Mouse (Mus musculus): ENCODE measurements at regions not wholly inside any gene's neighbourhood (a gene's known extent, or its start where the extent isn't known, plus 50 kb on each side); places are given as distances from the start of the nearest gene placed in this dataset.
A peak's percentile ranks its signal among the peaks of the same experiment; 100 is the strongest.
"Not testable (repeated sequence)": the region's sequence is repeated elsewhere in the genome, so short reads cannot be mapped to it uniquely, and the experiment has no call there.

DNA sequence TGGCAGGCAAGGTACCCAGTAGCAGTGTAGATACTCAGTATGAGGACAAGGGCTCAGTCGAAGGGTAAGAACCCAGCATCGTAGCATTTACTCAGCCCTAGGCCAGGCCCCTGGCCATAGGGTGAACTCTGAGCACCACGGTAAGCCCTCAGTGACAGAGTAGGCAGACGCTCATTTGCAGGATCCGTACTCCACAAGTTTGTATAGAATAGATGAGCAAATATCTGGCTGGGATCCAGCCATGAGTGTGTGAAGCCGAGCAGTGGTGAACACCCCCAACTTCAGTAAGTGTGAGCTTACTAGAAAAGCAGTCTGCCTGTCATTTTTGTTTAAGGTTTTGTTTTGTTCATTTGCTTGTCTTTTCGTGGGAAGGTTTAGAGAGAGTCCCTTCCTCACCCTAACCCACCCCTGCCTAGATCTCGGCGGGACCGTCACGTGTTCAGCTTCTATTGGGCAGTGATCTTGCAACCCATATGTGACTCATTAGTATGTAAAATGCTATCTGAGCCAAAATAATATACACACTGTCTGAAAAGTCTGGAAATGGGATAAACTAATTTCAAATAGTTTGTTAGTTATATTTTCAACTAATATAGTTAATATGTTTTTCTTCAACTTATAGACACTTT is 76.3 kb downstream of the Gm5447 start:
- DNase-seq, result no peak

DNA sequence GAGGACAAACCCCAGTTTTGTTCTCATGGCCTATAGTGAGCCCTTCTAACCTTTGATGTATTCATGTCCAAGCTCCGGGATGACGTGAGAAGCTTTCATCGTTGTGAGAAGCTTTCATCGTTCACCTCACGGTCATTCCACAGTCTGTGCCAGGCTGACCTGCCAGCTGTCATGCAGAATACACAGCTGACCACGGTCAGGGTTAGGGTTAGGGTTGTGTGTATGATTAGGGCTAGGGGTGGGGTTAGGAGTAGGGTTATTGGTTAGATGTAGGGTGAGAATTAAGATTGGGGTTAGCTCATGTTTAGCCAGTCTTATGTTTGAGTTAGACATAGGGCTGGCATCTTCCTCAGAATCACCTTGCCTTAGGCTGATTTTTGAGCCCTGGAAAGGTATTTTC is 77.6 kb downstream of the Gm5447 start:
- not testable (repeated sequence) for DNase-seq

DNA sequence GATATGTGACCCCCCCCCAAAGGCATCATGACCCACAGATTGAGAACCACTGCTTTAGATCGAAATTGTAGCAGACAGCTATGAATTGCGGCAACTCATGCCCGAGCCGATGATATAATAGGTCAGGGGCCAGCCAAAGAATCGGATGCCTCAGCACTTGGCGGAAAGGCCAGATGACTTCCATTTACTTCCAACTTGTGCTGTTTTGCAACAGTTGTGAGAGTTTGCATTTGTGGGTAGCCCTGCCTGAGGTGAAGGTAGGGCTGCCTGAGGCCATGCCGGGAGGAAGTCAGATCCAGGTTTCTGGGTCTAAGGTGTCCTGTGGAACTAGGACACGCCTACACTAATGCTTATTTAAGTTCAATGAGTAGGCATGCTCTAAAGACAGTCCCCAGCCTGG is 80.4 kb downstream of the Gm5447 start:
- no peak for DNase-seq

DNA sequence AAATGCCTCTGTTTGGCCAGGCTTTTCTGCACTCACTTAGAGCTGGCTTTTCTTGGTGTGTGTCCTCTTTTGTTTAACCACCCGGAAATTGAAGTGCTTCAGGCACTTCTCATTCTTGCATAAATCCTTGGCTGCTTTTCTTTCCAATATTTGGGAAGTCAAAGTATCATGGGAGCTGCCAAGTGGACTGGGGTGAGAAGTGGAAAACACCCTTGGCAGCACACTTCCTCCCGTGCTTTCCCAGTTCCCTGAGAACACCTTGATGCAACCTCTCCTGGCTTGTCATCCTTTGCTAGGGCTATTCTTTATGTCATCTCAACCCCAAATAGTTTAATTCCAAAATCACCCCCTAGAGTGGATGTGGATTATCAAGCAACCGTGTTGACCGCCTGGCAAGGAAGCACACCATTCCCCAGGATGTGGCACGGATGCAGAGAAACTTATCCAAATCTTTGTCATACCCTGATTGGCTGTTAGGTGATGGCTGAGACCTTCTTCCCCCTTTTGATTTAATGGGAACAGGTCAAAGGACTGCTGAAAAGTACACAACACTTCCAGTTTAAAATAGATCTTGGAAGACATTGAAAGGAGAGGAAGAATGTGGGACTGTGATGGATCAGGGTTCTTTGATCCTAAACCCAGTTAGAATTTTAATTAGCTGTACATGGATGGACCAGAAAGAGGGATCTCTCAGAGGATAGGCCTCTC is 81.5 kb downstream of the Gm5447 start:
- DNase-seq, result no peak

DNA sequence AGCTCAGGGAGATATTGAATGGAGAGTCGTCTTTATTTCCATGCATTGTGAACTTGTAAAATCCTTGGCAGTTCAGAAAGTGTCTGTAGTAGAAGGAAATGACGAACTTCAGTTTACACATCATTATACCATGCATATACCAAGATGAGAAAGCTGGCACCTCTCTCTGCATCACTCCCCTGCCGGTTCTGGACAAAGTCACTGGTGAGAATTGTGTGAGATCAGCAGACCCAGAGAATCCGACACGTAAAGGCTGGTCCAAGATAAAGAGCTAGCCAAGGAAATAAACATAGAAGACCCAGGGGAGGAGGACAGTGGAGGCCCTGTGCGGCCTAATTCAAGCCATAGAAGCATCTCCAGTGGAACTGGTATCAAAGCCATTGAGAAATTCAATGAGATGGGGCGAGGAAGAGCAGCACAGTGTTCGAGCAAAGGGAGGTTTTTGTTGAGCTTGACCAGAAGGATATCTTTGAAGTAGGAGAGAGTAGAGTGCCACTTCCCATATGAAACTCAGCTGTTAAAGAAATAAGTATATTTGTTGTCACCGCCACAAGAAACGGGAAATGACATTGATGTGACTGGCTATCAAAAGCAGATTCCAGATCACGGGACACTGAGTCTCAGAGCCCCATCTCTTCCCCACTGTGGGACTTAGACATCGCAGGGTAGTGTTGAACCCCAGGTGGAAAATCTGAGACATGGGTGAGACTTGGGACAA is 82.3 kb downstream of the Gm5447 start:
- DNase-seq, result no peak

DNA sequence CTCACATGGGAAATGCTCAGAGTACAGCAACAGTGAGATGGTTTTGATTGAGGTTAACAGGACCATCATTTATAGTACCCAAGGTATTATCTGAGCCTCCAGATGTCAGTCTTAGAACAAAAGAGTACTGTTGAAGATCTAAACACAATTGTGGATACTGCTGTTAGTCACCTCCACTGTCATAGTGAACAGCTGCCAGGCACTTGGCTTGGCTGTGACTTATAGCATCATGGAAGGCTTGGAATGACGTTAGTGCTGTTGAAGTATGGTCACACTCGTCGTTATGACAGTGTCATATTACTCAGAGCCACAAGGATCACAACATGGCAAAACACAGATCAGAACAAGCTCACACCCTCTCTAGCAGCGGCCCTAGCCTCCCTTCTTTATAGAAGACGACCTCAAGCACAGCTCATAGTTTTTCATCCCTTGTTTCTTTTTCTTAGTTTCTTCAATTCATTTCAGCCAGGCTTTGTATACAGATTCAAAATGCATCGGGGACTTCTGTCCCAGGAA is 87.0 kb downstream of the Gm5447 start:
- DNase-seq, result no peak

DNA sequence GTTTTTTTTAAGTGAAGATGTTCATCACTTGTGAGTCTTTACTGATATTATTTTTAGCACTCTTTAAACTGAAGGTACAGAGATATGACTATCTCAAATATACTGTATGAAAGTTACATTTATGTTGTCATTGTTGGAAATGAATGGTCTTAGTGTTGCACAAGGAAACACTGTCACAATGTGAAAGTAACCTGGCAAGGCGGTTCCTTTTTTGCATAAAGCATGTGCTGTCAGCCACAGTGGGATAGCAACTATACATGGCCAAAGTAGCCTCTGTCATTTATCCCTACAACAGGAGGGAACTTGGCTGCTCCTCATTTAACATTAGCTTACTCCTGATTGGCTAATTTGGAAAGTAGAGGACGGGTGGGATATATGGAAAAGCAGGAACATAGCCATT is 94.3 kb downstream of the Gm5447 start:
- DNase-seq, result no peak

DNA sequence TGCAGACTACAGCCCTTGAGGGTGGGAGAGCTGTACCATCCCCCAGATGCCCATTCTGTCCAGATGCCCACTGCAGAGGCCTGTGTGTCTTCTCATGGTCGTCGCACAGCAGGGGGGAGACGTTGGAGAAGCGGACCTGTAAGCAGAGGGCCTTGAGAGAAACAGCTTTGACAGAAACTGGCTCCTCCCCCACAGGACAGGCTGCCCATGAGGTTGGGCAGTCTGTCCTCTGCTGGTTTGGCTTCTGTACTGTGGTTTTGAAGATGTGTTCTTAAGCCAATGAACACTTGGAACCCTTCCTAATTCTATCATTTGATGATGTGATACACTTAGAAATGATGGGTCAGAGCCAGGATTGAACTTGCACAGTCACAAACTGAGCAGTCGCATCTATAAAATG is 102.5 kb downstream of the Gm5447 start:
- no peak for DNase-seq

DNA sequence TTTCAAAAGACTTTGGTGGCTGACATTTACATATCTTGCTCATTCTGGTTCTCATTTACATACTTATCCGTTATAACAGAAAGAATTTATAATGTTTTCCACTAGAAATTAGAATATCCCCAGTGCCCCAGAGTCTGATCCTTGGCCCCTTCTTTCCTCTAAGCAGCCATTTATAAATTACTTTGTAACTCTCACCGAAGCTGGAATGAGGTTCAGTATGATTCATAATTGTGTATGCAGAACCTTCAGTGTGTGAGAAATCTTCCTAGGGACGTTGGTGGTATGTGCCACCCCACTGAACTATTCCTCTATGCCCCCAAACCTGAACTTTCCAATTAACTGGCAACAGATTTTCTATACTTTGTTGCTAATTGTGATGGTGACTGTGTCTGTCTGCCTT is 104.7 kb downstream of the Gm5447 start:
- no peak for DNase-seq

DNA sequence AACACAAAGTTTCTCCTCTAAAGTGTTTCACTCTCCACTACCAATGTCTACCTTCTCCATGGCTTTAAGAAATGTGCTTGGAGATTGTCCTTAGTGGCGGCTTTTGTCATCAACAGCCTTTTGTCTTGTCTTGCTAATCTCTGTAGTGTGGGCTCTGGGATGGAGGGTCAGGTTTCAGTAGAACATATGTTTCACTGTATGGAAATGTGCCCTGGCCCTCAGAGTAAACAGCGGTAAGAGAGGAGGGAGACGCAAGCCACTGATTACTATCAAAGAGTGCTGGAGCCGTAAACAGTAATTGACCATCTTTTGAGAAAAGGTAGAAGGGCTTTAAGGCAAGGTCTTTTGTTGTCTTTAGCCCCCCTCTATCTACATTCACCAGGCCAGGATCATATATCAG is 106.2 kb downstream of the Gm5447 start:
- no peak for DNase-seq

DNA sequence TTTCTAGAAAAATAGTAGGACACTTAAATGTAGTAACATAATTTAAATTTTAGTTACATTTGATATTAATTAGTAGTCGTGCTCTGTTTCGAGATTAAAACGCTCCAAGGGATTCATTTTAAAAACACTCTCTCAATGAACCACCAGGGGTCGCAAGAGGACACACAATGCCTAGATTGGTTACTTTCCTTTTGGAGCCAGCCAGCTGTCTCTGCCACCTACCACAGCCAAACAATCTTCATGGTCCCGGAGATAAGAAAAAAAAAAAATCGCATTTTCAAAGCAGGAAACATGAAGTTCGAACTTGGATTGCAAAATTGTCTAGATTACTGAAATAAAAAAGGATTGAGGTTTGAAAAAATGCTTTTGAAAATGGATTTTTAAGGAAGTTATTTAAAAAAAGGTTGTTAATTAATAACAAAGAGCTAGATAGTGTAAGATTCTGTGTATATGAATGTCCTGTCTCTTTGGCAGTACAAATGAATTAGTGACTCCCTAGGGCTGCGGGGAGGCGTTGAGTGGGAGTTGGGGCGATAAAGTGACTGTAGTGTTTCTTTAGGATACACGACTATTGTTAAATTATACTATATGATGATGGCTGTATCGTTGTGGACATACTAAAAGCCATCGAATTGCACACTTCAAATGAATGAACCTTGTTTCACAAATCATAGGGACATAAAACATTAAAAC is 108.6 kb downstream of the Gm5447 start:
- DNase-seq, result peak; percentile 28

DNA sequence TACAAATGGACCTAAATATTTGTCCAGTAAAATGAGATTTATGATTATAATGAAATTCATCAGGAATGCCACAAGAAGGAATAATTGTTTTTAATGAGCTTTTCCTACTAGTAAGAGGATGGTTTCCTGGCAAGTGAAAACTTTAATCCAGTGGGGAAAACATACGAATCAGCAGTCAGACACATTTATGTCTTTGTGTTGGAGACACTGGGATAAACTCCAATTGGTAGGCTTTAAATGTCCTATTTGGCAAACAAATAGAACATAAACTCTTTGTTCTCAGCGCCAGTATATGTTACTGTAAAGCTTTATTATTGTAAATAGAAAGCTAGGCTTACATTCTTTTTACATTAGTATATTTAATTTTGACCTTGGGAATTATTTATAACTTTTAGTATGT is 127.0 kb downstream of the Gm5447 start:
- no peak for DNase-seq

DNA sequence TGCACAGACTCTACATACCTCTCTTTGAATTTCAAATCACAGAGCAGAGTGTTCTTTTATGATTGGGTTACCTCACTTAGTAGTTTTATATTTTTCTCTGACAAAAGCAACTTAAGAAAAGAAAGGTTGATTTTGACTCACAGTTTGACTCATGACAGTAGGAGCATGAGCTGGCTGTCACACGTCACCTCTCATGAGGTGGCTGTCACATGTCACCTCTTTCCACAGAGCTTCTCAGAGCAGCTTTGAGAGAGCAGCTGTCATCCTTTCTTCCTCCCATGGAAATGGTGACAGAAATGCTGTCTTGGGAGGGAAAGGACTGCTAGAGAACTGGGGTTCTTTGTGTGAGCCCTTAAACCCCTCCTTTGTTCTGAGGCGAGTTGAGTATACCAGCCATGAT is 133.4 kb downstream of the Gm5447 start:
- no peak for DNase-seq

DNA sequence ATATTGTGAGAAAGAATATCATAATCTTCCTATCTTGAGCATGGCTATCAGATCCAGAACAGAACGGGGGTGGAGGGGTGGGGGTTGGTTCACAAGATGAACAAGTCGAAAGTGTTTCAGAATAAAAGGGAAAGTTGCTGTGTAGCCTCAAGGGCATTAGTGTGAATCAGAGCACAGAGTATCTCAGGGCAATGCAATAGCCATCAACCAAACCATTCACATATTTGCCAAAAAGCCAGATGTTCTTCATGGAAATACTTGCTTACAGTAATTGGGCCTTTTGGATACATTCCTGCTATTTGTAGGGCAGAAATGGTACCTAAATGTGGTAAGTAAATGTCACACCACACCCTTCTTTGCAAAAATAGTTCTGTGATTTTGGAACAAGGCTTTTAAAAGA is 135.2 kb downstream of the Gm5447 start:
- no peak for DNase-seq

DNA sequence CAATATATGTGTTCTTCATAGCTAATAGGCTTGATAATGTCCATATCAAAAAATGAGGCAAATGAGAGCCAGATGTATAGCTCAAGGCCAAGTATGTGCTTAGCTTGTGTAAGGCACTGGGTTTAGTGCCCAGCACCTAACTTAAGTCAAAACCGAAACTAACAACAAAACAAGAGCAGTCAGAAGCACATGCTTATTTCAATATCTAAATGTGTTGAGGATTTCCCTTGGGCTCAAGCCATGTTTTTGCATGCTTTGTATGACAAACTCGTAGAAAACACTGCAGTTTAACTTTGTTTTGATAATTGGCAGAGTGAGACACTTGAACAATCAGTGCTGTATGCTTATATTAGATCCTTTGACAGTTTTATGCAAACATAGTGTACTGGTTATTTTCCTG is 148.7 kb downstream of the Gm5447 start:
- DNase-seq, result no peak

DNA sequence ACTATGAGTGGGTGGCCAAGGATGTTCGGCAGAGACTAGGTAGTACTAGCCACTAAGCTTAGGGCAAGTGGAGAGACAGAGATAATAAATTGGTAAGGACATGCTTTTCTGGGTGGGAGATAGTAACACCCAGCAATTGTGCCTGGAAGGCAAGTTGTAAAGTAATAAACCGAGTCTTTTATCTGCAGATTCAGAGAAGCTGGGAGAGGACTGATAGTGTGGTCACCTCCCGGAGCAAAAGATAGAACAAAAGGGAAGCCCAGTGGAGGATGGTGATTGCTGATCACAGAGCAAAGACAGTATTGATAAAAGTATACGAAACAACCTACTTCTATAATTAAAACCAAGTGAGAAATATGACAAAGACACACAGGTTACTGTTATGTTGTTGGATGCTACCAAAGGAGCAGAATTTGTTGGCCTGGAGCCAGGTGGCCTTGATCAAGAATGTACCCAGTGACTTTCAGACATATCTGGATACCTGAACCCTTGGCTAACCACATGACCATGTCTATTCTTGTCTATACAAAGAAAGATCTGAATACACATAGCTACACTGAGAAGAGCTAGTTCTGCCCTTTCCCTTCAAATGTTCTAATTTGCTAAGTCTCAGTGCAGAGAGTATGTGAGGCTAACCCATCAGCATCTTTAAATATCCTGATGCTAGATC is 150.7 kb downstream of the Gm5447 start:
- no peak for DNase-seq

DNA sequence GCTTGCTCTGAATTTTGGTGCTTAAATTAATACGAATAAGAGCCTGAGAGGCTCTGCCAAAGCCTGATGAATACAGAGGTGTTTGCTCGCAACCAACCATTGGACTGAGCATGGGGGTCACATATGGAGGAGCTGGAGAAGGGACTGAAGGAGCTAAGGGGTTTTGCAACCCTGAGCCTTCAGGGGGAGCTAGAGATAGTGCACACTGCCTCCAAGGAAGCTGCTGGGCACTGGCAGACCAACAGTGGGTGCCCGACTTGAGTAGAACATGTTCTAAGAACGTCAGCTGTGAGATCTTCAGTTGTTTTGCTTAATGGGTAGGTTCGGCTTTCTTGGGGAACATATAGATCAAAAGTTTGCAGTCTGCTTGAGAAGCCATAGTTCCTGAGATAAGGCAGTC is 158.5 kb downstream of the Gm5447 start:
- DNase-seq, result no peak

DNA sequence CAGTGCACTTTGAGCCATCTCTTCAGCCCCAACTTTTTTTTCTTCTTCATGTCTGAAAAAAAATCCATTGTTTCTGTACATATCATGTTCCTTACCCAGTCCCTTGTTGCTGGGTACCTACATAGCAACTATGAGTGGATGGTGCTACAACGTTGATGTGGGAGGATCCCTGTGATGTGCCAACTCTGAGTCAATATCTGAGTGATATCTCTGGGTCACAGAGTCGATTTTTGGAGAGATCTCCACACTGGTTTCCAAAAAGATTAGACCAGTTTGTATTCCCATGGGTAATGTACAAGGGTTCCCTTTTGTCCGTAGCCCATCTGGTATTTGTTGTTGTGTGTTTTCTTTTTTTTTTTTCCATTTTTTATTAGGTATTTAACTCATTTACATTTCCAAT is 165.7 kb downstream of the Gm5447 start:
- no peak for DNase-seq

DNA sequence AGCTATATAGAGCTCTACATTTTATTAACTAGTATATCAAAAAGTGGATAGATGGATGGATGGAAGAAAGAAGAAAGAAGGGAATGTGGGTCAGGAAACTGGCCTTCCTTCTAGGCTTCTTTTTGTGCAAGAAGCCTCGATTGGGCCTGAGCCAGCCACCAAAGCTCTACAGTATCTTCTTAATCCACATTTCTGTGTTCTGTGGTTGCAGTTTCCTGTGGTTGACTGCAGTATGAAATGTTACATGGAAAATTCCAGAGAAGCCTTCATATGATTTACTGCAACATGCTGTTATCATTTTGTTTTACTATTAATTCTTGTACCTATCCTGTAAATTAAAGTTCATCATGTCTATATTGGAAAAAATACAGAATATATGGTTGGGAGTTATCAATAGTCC is 173.3 kb downstream of the Gm5447 start:
- DNase-seq, result no peak

DNA sequence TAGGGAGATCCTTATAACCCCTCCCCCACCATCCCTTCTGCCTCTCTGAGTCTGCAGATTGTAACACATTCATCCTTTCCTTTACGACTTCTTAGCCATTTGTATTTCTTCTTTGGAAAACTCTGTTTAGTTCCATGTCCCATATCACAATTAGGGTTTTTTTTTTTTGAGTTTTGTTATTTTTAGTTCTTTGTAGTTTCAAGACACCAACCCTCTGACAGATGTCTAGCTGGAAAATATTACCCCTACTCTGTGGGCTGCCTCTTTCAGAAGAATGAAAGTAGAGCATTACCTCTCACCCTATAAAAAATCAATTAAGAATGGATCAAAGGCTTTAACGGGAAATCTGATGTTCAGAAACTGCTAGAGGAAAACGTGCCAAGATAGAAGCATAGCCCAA is 180.1 kb downstream of the Gm5447 start:
- no peak for DNase-seq

DNA sequence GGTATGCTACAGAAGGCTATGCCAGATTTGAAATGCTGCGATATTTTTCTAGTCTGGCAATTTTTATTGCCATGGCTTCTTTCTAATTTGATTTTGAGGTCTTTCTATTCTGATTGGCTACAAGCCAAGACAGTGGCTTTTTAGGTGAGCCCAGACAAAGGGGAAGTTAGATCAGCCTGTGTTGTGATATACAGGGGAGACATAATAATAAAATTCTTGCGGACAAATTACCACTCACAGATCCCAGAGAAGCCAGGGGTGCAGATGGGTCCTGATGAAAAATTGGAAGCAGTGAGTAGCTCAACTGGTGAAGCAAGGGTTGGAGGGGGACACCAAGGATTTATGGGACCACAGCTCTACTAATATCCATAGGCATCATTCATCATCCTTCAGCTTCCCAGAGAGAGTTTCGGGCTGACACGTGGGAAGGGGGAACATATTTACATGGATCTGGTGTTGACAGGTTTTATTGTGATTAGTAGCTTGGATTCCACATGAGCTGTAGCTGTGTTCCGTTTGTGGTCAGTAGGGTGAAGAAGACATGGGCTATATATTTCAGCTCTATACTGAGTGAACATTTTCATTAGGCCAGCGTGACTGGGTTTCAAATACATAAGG is 190.0 kb downstream of the Gm5447 start:
- no peak for DNase-seq

DNA sequence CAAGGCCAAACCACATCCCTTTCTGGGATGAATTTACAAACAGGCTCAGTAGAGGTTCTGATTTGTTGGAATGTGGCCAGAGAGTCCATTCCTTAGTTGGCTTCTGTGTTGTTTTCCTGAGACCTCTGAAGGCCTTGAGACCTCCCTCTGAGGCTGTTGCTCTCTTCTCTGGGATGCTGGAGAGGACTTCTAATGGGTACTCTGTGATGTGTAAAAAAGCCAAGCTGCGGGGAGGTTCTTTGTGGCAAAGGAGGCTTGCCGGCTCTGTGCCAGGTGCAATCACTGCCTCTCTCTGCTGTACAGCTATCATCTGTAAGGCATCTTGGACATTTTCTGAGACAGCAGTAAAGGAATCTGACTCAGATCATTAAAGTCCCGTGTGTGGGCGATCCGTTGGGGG is 192.3 kb downstream of the Gm5447 start:
- DNase-seq, result no peak

DNA sequence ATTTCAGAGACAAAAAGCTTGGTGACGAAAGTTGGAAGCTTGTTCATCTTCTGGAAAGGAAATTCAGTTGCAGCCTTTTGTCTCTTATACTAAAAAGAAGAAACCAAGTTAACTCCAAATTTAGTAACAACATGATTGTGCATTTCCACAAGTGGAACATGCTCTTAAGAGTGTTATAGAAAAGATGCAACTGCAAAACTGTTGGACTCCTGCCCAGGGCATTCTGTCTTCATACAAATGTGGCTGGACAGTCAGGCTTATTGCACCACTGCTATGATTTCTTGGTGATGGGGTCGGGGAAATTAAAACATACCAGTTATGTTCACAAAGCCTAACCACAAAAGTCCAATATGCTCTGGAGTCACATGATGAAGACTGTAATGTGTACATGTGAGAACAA is 194.8 kb downstream of the Gm5447 start:
- DNase-seq, result no peak

Data from cerebellum, adult 11 months (tissue).